Mouse (Mus musculus) layer of hippocampus, adult 2 months (tissue): ENCODE results near the gene Dnal4. TPM values are rescaled to one million over a fixed set of nuclear protein-coding genes. Genes with fewer than 3 reads are reported as not detected.
A peak's percentile ranks its signal among the peaks of the same experiment; 100 is the strongest.
"Not testable (repeated sequence)": the region's sequence is repeated elsewhere in the genome, so short reads cannot be mapped to it uniquely, and the experiment has no call there.

Experiments used
- DNase-seq, 2 experiments: peaks; one replicate each; pipeline ENCODE4 v3.0.0; 2022; ENCODE audit warnings: low spot score in 2 of 2
- H3K27ac ChIP-seq: fragments of 200-600 bp; 2 replicates; pipeline ENCODE4 v1.8.1; 2022
- H3K4me3 ChIP-seq: fragments of 200-600 bp; 2 replicates; pipeline ENCODE4 v1.8.1; 2022; ENCODE audit warnings: mild to moderate bottlenecking
- CTCF ChIP-seq: fragments of 200-600 bp; conservative IDR thresholded peaks from 2 replicates; pipeline ENCODE4 v1.8.1; 2022; ENCODE audit warnings: antibody characterized with exemption, mild to moderate bottlenecking, moderate library complexity
- long read RNA-seq, 2 experiments: library from polyadenylated mRNA; stranded (forward); transcript quantifications; one replicate each; pipeline ENCODE4 v2.0.0; 2021; ENCODE audit warnings: borderline mapping rate in 2 of 2
- total RNA-seq, 2 experiments: library from RNA; stranded (reverse); gene quantifications; 2 replicates each; pipeline ENCODE4 v1.2.3; 2021

The Dnal4 gene
- 10 to 100 TPM; 55.5 to 64.8 TPM for total RNA-seq
- long read RNA-seq, experiment 1, transcript Dnal4-201 (4 exons, 1,472 nt): major isoform, 53 of 60 reads
- long read RNA-seq, experiment 1, partial matches to known transcripts: 3 of 60 reads
- long read RNA-seq, experiment 1, other reads (novel, unspliced or antisense): 4 of 60 reads
- long read RNA-seq, experiment 2, transcript Dnal4-201 (4 exons, 1,472 nt): major isoform, 74 of 95 reads
- long read RNA-seq, experiment 2, partial matches to known transcripts: 8 of 95 reads
- long read RNA-seq, experiment 2, other reads (novel, unspliced or antisense): 11 of 95 reads

DNA sequence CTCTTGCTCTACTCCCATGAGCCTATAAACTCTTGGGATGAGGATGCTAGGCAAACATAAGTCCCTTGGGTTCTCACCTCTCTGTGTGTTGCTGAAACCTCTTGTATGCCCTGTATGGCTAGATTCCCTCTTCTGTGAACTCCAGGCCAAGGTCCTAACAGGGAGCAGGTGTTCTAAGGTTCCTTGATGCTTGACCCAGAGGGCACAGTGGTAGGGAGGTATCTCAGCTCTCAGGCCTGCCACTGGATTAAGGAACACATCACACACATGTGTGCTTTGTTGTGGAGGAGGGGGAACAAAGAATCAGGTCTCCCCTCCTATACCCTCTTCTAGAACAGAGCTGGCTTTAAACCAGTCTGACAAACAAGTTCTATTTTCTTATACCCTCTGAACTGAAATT lies at the start of gene Dnal4:
Dnal4 (minus strand) TSS at position 101 of the 400 bp plus-strand sequence.
- no peak within 1 kb of the TSS for H3K4me3 ChIP-seq
- no peak for DNase-seq
- no peak for TF ChIP-seq CTCF
- H3K27ac ChIP-seq: 0 out of 2 replicates have a peak within 1 kb of the TSS, but pooled peaks have one; percentile 61

DNA sequence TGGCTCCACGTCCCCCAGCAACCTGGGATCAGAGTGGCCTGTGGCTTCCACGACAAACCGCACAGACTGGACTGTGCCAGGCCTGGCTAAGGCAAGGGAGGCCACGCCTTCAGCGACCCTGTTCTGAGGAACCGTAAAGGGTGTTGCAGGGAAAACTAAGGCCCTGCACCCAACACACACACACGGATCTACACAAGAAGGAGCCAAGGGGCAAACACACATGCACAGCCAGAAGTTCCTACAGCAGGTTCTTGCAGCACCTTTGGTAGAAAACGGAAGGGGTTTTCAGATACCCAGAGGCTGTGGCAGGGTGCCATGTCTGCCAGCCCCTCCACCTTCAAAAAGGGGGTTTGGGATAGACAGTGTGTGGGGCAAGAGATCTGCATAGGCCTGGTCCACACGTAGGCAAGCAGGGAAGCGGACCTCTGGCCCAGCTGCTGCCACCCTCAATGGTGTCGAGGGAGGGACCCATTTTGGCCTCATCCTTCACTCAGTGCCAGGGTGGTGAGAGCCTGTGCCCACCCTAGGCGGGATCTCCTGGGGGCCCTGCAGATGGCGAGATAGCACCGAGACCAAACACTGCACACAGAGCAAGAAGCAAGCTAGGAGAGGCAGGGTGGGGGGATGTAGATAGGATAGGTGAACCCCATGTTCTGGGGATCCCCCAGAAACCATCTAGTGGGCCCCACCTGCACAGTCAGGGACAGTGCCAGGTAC lies 49.6 kb upstream of the Dnal4 start:
- no peak for TF ChIP-seq CTCF
- DNase-seq: no peak
- H3K27ac ChIP-seq: peak overlapping the region; percentile 82
- H3K4me3 ChIP-seq: peak overlapping the region; percentile 46

DNA sequence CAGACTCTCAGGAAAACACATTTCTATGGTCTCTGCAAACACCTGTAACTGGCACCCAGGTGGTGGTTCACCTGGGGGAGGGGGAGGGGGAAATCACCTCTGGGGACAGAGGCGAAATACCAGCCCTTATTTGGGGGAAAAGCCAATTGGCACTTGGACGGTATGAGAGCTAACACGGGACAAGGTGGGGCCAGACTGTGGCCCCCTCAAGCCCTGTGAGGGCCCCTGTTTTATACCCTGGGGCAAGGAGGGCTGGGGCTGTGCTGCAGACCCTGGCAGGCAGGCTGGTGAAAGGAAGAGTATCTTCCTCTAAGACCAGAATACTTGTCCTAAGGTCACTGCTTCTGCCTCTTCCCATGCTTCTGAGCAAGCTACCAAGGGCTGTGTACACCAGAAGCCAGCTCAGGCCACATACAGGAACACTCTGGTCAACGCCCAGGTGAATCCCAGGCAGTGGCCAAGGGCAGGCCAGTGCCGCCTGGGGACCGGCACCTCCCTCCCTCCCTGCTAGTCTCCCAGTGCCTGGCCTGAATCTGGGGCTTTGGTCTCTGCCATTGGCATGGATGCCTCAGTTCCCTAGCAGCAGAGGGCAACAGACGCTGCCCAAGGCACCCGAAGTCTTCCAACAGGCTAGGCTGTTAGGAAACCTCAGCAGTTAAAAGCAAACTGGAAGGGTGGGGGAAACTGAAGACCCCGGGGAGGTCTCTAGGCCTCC lies 48.7 kb upstream of the Dnal4 start:
- Histone ChIP-seq H3K4me3 (no peak overlapping the region; the same call in 1 of the 2 replicates), H3K27ac (peak overlapping the region; percentile 82)

DNA sequence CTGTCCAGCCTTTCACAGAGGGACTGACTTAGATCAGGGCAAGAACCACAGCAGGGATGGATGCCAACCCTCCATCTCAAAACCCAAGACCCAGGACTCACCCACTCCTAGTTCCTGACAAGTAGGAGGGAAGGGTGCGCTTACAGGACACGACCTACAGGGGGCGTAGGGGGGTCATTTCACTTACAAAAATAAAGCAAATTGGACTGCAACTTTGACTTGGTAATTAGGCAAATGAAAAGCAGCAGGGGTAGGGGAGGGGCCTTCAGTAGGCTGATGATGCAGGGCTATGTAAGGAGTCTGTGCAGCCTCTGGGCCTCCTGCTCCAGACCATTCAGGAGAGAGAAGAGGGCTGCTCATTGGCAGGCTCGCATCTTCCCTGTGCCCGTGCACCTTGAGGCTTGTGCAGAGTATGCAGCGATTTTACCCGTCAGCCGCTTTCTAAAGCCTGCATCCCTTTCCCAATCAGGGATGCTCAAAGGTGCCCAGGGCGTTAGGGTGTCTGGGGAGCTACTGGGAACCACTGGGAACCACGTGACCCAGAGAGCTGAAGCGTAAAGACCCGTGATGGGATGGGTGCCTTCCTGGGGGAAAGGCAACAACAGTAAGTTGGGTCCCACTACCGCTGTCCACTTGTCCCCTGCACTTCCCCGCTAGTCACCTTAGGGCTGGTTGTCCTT lies 47.6 kb upstream of the Dnal4 start:
- Histone ChIP-seq H3K27ac (peak overlapping the region; percentile 82), H3K4me3 (no peak overlapping the region; the same call in 1 of the 2 replicates)
- peak; percentile 80 for TF ChIP-seq CTCF
- DNase-seq: peak in 1 of 2 experiments; percentile 40

More for the DNA sequence above, 48.7 kb upstream of the Dnal4 start:
- TF ChIP-seq CTCF: no peak
- no peak for DNase-seq

DNA sequence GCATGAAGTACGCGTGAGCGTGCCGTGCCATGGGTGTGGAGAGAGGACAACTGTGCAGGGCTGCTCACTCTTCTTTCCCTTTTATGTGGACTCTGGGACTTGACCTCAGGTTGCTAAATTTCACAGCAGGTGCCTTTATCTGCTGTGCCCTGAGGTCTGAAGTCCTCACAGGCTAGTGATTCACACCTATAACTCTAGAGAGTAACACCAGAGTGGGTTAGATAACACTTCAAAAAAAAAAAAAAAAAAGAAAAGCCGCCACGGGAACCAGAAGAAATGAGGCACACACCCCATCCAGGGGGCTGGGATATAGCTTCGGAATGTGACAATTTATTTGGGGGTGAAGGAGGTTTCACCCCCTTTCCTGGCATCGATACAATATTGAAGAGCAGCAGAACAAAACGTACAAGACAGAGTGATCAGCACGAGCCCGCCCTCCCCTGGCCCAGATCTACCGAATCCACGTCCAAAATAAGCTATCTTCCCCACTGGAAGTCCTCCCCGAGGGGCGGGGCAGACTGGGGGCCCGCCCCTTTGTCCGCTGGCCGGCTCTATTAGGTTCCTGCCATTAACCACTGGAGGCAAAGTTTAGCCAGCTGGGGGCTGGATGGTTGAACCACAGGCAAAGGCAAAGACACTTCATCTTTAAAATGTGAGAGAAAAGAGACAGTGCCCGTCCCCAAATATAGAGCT lies 46.1 kb upstream of the Dnal4 start:
- Histone ChIP-seq H3K27ac (peak overlapping the region; percentile 29; the same call in 1 of the 2 replicates), H3K4me3 (no peak overlapping the region)
- DNase-seq: peak in 1 of 2 experiments; percentile 26
- TF ChIP-seq CTCF: peak; percentile 20; the same call in 1 of the 2 replicates

DNA sequence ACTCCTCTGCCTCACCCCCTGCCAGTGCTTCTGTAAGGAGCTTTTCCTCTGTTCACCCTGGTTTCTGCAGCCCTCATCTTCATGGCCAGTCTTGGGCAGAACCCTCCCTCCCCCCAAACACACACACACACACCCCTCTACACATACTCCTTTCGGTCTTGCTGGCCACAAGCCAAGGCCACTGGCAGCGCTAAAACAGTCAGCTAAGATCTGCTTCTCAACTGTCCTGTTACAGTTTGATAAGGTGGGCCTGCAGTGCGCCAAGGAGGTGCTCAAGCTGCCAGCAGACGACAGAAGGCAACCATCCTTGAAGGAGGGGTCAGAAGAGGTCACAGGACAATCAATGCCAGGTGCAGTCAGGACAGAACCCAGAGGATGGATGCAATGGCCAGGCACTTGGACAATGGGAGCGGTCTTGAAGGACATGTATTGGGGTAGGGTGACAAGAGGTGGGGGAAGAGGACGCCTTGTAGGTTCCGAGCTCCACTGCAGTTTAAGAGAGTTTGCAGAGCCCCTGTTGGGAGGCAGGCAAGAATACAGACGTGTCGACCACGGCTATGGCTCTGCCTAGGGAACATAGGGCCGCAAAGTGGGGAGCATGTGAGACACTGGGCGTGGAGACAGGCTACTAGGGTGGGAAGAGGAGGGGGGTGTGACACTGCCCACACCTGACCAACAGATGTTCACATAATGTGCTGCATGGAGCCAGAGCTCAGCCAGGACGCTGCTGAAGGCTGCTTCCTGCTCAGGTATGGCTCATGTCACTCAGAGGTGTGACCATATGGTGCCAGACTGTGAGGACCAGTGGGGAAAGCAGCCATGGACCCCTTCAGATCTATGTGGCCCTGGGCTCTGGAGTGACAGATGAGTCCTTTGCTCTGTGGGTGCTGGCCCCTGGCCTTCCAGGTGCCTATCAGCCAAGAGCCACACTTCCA lies 44.9 kb upstream of the Dnal4 start:
- DNase-seq: no peak

DNA sequence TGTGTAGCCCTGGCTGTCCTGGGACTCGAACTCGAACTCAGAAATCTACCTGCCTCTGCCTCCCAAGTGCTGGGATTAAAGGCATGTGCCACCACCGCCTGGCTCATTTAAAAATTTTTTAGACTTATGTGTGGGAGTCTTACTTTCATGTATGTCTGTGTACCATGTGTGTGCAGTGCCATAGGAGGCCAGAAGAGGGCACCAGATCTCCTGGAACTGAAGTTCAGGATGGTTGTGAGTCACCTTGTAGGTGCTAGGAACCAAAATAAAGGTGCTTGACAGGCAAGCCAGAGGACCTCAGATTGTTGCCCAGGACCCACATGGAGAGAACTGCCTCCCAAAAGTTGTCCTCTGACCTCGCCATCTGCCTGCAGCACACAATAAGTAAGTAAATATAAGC lies 40.7 kb upstream of the Dnal4 start:
- no peak overlapping the region for H3K27ac ChIP-seq
- no peak for DNase-seq
- H3K4me3 ChIP-seq: no peak overlapping the region
- peak; percentile 62 for TF ChIP-seq CTCF

More for the DNA sequence above, 44.9 kb upstream of the Dnal4 start:
- no peak for TF ChIP-seq CTCF
- H3K27ac ChIP-seq: peak overlapping the region; percentile 10; the same call in 1 of the 2 replicates
- H3K4me3 ChIP-seq: no peak overlapping the region

DNA sequence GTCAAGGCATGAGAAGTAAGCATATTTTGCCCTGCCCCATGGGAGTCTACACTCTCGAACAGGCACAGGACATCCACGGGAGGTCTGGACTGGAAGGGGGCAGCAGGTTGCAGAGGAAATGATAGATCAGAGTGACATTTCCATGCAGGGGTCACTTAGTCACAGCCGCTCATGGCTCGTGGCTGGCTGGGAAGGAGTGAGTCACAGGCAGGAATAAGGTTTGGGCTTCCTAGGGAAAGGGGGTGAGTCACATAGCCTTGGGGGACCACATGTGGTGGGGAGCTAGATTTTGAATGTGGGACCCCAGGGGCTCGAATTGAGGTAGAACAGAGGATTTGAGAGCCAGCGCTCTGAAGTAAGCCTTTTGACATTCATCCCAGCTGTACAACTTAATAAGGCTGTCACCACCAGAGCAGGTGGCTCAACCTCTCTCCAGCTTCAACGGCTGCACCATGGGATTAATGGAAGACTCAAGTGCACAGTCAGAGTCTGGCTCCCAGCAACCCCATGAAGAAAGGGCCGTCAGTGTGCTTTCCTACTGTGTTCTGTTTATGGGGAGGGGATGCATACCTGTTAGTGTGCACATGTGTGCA lies 36.1 kb upstream of the Dnal4 start:
- no peak for DNase-seq
- TF ChIP-seq CTCF: no peak
- no peak overlapping the region for H3K4me3 ChIP-seq

DNA sequence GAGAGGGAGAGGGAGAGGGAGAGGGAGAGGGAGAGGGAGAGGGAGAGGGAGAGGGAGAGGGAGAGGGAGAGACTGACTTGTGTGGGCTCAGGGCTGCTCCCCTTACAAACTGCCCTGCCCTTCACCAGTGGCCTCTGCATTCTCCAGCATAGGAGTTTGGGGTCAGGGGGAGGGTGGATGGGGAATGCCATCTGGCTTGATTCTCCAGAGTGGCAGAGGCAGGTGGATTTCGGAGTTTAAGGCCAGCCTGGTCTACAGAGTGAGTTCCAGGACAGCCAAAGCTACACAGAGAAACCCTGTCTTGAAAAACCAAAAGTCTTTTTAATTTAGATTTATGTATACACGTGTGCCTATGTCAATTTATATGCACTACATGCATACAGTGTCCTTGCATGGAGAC lies 35.2 kb upstream of the Dnal4 start:
- not testable (repeated sequence) for H3K4me3 ChIP-seq, H3K27ac ChIP-seq, DNase-seq

More for the DNA sequence above, 36.1 kb upstream of the Dnal4 start:
- H3K27ac ChIP-seq: no peak overlapping the region

DNA sequence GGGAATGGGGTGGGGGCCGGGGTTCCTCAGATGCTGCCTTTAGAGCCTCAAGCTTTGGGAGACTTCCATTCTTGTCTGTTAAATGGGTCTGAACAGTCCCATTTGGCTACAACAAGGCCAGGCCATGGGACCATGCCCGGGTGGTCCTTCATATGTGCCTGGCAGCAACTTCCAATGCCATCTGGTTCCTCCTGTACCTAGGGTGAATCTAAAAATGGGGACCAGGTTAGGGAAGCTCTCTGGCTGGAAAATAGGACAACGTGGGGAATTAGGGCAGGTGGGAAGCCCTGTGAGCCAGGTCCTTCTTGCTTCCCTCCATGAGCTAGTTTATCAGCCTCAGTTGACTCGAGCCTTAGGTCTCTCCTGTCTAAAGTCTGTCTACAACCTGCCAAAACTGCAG lies 33.3 kb upstream of the Dnal4 start:
- Histone ChIP-seq H3K4me3 (no peak overlapping the region), H3K27ac (no peak overlapping the region)
- DNase-seq: no peak
- no peak for TF ChIP-seq CTCF

DNA sequence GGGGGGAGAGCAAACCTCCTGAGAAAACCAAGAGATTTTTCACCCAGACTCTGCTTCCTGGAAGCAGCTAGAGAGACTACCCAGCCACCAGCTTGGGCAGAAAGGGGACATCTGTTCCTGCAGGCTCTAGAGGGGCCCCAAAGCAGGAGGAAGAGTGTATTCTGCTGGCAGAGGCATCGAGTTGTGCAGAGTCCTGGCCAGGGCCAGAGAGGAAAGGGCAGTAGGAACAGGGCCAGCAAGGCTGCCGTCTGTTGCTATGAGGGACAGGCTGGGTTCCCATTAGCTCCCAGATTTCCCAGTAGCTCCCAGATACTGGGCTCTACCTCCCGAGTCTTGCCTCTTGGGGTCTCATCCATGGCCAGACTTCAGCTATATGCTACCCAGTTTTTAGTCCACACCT lies 32.4 kb upstream of the Dnal4 start:
- no peak overlapping the region for H3K4me3 ChIP-seq
- no peak for DNase-seq
- TF ChIP-seq CTCF: no peak
- H3K27ac ChIP-seq: peak overlapping the region; percentile 15; the same call in 1 of the 2 replicates
